ENCODE assay signal across 16 mouse cellular contexts in genomic region chr16:20555000-20555399, GRCm38 (mm10). TPM values are rescaled to one million over a fixed set of nuclear protein-coding genes. Genes with fewer than 3 reads are reported as not detected.
DNase-seq lines count a peak whose midpoint lies in the region.
"Had no signal": no experiment of that assay in that cellular context is flagged by ENCODE, and none has a peak within 500 bp of the region (broad histone marks: within the 10 kb centered on the region; RNA-seq: fewer than 3 reads in every experiment).

No protein-coding gene starts in this region.

- peak; percentile 73 for DNase-seq in heart, adult 11 months
- DNase-seq in heart, adult 8-10 months (ENCODE audit: low spot score), result no peak
- DNase-seq in testis, postnatal 14 days (ENCODE audit: low spot score), result peak; percentile 64
- DNase-seq in testis, postnatal 10 days (ENCODE audit: low spot score), result no peak
- DNase-seq: adrenal gland, adult 2 months; adrenal gland, adult 8-10 months; adrenal gland, postnatal 10 days; adrenal gland, postnatal 14 days; adrenal gland, postnatal 25 days; adrenal gland, postnatal 36 days; B cell, adult 2 months; cerebellum, adult 11 months; cerebellum, adult 11-12 months; cerebellum, adult 18-20 months had no signal

RNA-seq across cellular contexts. Expression of gene Abcf3, which starts 6.6 kb away (rescaled TPM):
- 10 to 100 TPM; 62.4 to 85.5 (median 78.0) TPM for total RNA-seq in heart, adult 8-10 months (2022)

RNA-seq across cellular contexts. Expression of gene Ap2m1, which starts 19.7 kb away (rescaled TPM):
- total RNA-seq in heart, adult 8-10 months (2022), result 100 to 1,000 TPM; 186 to 215 (median 203) TPM

RNA-seq across cellular contexts. Expression of gene Vwa5b2, which starts 34.3 kb away (rescaled TPM):
- under 1 TPM in 3 of 4 experiments, not detected in 1; 0.49 to 0.71 (median 0.69) TPM for total RNA-seq in heart, adult 8-10 months (2022)
- total RNA-seq: CH12.LX, G1E had no signal

RNA-seq across cellular contexts. Expression of gene Dvl3, which starts 38.2 kb away (rescaled TPM):
- total RNA-seq in heart, adult 8-10 months (2022), result 10 to 100 TPM; 45.9 to 51.0 (median 48.2) TPM

RNA-seq across cellular contexts. Expression of gene Eif2b5, which starts 56.4 kb away (rescaled TPM):
- total RNA-seq in heart, adult 8-10 months (2022), result 10 to 100 TPM; 50.5 to 59.7 (median 55.2) TPM

Comparison
In these comparisons a context has a peak if more than half of its experiments do, and no peak if none do; other contexts are left out.
1. DNase-seq: peak in heart, adult 11 months (single experiment) and testis, postnatal 14 days (single experiment); none in heart, adult 8-10 months (single experiment) and testis, postnatal 10 days (single experiment).